Mouse (Mus musculus) retina, adult 2 months (tissue): Measurements from ENCODE around the gene Syt9.

Experiments used
- DNase-seq: peaks from one replicate; pipeline ENCODE4 v3.0.0-alpha.2; 2012; ENCODE audit warnings: low read depth, low spot score

Gene Syt9

DNA sequence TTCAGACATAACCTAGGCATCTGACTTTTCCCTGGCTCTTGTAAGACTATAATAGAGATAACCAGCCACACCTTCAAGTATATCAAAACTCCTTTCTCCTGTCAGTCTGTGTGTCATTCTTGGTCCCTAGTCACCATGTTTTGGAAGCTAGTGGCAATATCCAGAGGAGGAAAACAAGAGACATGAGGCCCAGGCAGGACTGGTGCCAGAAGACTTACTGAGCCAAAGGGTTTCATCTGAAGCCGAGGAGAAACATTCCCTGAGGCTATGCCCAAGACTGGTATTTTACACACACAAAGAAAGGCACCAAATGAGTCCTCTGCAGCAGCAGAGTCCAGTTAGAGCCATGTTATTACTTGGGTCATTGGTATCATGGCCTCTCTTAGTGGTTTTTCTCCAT is 174.5 kb downstream of the Syt9 start:
- no peak for DNase-seq

DNA sequence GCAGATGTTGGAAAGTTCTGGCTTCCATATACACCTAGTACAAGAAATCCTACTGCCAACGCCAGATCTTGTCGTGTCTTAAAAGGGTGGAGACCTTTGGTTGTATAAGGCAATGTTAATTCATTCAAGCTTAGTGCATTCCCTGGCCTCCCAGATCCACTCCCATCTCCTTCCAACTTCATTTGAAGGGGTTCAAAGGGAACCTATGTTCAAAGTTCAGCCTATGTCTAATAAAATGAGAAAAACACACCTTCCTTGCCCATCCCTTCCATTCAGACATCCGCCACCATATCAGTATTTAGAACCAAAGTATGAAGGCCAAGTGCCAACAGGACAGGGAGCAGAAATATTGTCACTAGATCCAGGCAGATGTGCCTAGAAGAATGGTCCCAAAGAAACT is 177.3 kb downstream of the Syt9 start:
- DNase-seq: no peak

DNA sequence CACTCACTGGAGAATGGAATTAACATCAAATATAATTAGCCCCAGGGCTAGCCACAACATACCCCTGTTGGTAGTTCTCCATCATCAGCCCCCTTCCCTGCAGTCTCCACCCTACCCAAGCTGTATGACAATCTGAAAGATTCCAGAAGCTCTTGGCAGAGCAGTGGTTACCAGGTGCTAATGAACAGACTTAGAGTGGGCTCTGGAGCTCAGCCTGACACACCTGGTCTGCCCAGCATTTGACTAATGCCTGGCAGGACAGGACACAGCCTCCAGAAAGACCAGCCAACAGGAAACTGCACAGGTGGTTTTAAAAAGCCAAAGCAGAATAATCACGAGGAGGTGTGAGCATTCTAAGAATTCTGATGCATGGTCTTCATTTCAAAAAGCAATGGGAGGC is 182.9 kb downstream of the Syt9 start:
- no peak for DNase-seq

DNA sequence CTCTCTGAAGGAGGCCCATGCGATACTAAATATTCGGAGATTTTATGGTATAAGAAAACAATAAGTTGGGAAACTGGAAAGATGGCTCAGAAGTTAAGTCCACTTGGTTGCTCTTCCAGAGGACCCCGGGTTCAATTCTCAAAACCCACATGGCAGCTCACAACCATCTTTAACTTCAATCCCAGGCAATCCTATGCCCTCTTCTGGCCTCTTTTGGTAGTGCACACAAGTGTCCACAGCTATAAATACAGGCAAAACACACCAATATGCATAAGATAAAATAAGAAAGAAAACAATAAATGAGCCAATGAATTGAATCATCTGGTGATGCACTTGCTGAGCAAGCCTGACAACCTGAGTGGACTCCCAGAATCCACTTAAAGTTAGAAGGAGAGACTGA is 185.4 kb downstream of the Syt9 start:
- no peak for DNase-seq

DNA sequence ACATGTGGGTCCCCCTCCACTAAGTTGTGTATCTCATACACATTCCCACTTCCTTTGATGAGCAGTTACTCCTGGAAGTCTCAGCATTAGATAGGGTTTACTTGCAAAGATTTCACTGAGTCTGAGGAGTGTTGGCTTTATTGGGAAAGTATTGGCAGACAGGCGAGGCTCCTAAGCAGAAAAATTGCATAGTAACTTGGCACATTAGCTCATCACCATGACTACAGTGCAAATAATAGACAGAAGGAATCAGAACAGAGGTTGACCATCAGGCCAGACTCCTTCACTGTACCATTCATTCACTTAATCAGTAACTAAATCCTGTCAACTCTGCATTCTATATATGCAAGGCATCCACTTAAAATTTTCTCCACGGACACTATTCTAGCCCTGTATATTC is 190.1 kb downstream of the Syt9 start:
- no peak for DNase-seq

DNA sequence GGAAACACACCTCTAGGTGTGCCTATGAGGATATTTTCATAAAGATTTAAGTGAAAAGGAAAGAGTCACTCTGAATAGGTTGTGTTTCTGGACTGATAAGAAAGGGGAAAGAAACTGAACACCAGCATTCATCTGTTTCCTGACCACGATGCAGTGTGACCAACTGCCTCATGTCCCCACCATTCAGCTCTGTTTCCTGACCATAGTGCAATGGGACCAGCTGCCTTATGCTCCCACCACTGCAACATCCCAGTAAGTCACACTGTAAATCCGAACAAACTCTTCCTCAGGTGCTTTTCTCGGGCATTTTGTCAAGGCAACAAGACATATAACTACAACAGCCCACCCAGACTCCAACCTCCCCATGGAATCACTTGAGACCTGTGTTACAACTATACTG is 191.1 kb downstream of the Syt9 start:
- no peak for DNase-seq

DNA sequence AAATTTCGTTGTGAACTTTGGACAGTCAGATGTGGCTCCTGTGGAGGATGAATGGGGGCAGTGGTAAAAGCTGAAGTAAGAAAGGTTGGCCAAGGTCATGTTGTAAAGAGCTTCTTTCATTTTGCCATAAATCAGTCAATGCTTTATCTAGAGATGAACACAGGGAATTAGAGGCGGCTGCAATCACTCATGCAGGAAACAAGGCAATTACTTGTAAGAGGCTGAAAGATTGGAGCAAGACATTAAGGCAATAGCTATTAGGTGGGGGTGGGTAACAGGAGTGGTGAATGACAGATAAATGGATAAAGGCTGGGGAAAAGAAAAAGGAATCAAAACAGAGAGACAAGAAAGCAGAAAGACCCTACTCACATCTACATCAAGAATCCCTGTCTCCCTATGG is 193.2 kb downstream of the Syt9 start:
- DNase-seq: no peak

DNA sequence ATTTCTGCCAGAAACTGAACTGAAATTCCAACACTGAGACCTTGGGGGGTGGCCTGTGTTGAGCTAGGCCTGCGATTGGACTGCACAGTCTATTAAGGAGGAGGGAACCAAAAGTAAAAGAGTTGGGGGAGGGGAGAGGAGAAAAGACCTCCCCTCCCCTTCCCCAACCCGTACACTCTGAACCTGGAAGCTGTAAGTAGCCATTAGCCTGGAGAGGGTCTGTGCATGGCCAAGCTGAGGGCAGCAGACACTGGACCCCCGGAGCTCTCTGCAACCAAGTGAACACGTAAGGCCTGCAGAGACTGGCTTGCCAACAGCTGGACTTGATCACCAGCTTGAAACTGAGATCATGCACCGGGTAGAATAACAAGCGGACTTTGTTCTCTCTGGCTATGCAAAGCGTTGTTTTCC is 196.7 kb downstream of the Syt9 start, which contains the start of gene Olfml1:
Gene Olfml1 (plus strand): TSS at position 186 of the 411 bp plus-strand sequence.
- DNase-seq: no peak

DNA sequence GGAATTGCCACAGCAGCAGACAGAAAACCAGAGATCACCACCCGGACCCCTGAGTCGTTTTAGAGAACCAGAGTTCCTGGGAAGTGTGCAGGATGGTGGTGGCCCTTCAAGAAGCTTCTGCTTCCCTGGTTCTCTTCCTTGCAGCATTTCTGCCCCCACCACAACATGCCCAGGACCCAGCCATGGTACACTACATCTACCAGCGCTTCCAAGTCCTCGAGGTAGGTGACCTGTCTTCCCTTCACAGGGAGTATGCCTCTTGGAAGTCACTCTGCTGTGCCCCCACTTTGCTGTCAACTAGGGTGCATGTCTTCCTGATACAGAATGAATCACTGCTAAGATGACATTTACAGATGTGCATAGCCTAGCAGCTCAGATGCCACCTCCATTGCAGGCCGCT is 197.1 kb downstream of the Syt9 start:
- no peak for DNase-seq

DNA sequence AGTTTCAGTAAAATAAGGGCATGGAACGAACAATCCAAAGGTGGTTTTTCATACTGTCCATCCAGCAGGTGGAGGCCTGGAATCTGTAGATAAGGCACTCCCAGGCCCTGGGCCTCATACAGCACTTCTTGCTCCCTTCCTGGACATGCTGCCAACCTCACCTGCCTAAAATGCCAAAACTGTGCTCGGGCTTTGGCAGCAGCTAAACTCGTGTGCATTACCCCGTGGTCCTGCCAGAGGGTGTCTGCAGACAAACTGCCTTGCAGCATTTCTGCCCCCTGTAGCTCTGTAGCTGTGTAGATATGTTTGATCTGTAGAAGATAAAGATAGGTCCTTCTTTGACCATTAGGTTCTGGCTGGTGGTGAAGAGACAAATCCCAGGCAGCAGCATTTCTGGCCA is 198.4 kb downstream of the Syt9 start:
- no peak for DNase-seq

DNA sequence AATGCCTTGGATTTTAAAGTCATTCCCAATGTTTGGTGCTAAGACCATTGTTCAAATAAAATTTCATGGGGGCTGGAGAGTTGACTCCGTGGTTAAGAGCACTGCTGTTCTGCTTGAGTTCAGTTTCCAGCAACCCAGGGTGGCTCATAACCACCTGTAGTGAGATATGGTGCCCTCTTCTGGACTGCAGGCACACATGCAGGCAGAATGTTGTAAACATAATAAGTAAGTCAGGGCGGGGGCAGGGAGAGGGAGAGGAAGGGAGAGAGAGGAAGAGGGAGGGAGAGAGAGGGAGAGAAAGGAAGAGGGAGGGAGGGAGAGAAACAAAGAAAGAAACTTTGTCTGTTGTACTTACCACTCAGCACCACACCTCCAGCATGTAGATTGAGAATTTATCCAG is 203.3 kb downstream of the Syt9 start:
- DNase-seq: no peak

DNA sequence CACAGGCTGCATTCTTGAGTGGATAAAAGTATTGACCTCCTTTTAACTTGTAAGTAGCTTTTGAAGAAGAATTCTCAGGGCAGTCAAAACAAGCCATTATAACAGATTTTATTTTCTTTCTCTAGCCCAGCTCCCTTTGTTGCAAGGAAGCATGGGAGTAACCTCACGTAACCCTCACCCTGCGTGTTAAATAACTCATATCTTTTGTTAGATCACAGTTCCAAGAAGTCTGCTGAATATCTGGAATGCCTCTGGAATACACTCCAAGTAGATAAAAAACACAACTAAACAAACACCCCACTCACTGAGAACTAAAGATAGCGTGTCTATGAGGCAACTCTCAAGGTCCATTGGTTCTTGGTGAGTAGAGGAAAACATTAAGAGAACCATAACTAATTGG is 203.7 kb downstream of the Syt9 start:
- no peak for DNase-seq

DNA sequence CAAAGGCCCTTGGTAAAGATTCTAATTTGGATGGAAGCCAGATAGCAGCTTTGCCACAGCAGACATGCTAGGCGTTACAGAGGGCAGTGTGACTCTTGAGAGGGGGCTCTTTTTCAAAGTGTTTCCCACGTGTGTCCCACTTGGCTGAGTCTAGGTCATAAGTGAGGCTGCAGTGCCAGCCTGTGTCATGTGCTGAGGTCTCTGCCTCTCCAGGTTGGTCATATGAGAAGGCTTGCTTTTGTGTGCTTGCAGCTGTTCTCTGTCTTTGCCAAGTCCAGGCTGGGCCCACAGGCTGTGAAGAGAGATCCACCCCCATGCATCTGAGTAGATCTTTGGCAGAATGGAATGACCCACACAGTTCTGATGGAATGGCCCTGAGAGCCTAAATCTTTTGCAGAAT is 222.1 kb downstream of the Syt9 start:
- DNase-seq: no peak

DNA sequence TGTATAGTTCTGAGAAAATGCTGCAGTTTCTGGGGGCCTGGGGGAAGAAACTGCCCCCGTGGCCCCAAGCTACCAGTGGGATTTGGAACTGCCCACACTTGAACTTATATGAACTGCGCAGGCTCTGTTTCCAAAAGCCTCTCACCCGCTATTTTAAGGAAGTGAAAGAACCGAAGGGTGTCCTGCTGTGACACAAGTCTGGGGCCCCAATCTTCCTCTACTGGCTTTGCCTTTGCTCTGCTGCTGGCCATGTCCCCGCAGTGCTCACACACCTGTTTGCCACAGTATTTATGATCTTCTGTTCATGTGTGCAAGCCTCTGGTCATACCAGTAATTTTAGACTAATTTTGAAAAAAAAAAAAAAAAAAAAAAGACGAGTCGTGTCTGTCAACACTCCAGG is 223.4 kb downstream of the Syt9 start:
- DNase-seq: no peak

DNA sequence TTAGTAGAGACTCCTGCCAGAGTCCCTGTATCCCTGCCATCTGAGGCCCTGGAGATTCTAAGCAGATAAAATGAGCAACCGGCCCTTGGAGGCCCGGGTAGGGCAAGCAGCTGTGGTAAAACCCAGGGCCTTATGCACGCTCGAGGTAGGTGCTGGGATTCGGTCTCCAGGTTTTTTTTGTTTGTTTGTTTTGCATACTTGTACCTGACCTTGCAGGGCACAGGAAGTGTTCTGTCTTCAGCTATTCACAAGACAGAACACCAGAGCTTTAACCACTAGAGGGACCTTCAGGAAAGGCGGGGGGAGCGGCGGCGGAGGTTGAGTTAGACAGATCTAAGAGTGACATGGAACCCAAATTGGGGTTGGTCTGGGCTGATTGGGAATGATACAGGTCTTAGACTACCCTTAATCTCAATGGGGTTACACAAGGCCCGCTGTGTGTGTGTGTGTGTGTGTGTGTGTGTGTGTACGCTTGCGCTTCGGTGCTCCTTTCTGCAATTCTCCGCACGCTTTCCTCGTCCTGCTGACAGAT is 223.9 kb downstream of the Syt9 start:
- peak; percentile 13 for DNase-seq

DNA sequence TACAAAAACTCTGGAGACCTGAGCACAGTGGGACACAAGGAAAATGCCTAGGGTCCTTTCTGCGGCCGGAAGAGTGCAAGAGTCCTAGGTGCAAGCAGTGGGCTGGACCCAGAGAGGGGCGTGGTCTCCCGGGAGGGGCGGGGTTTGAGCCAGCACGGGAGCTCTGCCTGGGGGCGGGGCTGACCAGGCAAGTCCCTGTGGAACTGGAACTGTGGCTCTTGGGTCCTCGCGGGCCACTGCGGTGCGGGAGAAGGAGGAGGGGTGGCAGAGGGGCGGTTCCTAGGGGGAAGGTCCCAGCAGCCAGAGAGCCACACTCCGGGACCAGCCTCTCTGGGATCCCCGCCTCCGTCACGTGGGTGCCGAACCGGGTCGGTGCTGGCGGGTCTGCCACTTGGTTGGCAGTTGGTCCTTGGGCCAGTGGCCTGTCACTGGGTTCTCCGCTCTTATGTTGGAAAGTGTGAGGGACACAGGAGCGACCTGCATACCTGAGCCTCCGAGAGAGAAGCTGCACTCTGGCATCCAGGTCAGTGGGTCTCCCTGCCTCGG is 224.4 kb downstream of the Syt9 start, which contains the start of gene Ppfibp2:
Gene Ppfibp2 (plus strand): TSS at position 351 of the 546 bp plus-strand sequence.
- DNase-seq: peak; percentile 20

DNA sequence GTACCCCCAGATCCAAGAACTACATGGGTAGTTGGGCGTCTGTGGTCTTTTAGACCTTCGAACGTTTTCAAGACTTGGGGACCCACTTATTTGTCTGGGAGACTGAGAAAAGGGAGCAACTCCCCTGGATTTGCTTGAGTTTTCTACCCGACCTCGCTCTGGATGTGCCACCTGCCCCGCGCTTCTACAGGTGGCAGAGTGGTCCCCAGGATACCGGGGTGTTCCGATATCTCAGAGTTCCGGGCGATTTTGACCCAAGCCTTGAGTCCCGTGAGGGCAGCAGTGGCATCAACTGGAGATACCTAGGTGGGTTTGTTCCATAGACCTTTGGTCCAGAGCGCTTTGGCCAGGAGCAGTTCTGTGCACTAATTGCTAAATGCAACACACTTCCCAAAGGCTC is 224.9 kb downstream of the Syt9 start:
- DNase-seq: no peak

DNA sequence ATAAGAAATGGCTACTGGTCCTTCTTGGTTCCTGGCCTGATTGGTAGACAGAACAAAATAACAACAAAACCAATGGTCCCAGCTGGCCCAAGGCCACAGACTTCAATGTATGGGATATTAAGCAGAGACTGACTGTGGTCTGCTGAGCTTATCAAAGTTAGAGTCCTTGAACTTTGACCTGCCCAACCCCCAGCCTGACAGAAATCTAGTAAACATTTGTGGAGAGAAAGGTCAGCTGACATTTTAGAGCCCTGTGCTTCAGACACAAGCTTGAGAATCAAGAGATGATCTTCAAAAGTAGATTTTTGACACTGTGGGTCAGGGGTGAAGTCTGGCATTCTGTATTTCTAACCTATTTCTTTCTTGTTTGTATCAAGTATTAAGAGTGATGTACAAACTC is 226.2 kb downstream of the Syt9 start:
- no peak for DNase-seq

DNA sequence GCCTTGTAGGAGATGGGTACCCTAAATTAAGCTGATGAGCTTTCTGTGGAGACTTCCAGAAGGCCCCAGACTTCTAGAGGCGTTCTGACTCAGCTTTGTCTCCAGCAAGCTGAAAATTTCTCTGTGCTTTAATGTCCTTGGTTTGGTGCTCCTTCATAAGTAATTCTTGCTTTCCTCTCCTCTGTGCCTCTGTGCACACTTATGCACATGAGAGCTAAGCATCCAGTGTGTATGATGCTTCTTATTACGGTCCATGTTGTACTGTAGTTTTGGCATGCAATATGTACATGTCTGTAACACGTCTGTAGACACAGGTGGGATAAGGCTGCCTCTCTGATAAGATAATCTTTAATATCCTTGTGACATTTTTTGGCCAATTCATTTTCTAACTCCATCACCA is 227.4 kb downstream of the Syt9 start:
- no peak for DNase-seq
